Mouse (Mus musculus): ENCODE data around the gene Kif18b.

DNA sequence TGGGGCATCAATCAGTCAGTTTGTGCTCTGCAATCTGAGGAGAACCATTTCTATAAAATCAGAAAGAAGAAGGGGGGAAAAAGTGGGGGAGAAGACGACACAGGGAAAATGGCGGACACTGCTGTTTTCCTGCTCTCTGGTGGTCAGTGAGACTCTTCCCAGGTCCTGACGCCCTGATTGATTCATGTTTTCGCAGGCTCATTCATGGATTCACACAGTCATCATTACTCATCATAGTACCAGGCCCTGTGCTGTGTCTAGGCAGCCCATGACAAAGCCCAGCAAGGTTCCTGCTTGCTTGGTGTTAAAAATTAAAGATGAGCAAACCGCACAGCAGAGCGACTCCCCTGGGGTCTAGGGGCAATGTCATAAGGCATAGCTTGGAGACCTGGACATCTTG, 33.5 kb upstream of the Kif18b start:
- TF ChIP-seq POLR2A (IDR thresholded peaks at IDR 0.05; ENCODE audit: low read depth, low read length) (no peak), CTCF (IDR thresholded peaks at IDR 0.05; ENCODE audit: borderline replicate concordance, insufficient read depth, low read length) (no peak)
